Mouse (Mus musculus) T-helper 1 cell (primary cell): ENCODE measurements at regions not wholly inside any gene's neighbourhood (a gene's known extent, or its start where the extent isn't known, plus 50 kb on each side); places are given as distances from the start of the nearest gene placed in this dataset.

ENCODE experiments used
- in situ Hi-C: fragments of 300-600 bp; cut with MboI, MseI; formaldehyde crosslinking; loops from one replicate; pipeline ENCODE4 v1.15.1; 2025; ENCODE audit warnings: high pct_unique_total_duplicates

DNA sequence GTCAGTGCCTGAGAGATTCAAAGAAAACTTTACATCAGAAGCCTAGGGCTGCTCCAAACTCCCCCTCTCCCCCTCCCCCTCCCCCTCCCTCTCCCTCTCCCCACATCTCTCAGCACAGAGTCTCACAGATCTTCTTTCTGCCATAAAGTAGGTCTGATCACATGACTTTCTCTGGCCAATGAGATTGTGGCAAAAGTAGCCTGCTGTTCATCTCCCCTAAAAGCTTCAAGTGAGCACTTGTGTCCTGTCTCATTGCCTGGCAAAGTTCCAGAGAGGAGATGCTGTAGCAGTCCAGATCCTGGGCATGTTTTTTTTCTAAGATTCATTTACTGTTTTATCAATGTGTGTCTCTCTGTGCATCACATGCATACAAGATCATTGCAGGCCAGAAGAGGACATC lies 234.5 kb upstream of the Mgmt start:
- in situ Hi-C loops: no loop called here

DNA sequence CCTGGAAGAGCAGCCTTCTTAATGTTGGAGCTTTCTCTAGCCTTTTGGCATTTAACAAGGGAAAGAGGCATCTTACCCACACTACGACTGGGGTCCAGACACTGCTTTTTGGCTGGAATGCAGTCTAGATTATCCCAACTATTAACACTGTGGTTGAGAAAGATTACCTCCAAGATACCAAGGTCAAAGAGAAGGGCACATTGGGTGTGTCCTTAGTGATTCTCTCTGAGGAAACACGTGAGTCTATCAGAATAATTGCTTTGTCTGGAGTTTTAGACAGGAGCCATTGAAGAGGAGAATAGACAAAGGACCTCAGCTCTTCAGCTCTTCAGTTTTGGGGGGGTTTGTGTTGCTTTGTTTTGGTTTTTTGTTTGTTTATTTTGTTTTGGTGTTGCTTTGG lies 234.0 kb upstream of the Mgmt start:
- in situ Hi-C loops: no loop called here

DNA sequence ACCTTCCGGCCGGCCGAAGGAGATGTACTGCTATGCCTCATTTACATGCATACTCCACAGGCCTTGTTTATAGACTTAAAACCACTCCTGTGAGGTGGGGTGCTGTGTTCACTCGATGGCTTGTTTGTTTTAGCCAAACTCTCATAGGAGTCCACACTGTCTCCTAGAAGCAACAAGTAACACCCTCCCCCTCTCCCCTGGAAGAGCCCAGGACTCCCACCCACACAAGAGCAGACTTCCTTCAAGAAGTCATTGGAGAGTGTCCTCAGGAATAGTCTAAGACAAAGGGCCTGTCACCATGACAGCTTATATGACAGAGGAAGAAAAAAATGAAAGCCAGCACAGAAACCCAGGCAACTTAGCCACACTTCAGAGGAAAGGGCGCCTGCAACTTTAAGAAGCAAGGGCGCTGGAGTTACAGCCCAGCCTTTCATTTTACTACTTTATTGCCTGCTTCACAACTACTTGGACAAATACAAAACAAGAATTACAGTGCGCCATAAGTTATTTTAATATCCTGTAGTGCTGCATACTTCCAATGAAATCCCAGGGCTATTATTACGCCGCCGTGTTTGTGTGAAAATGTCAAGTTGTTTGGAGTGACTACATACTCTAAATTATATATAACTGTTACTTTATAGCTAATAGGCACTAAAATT lies 229.9 kb upstream of the Mgmt start:
- in situ Hi-C loops: no loop called here

DNA sequence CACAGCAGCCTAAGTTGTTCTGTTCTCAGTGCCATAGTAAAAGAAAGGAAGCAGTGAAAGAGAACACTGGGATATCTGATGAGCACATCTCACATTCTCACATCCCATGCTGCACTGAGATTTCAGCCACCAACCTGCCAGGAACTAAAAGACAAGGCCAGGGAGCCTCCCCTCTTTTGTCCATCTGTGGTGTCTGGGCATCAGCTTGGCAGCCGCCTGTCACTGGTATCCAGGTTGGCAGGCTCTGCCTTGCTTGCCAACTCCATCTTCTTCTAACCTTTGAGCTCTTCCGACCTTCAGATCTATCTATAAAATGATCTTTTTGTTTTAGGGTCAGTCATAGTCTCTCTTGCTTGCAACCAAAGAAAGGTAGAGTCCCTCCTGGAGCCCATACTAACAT lies 228.5 kb upstream of the Mgmt start:
- in situ Hi-C loops: no loop called here

DNA sequence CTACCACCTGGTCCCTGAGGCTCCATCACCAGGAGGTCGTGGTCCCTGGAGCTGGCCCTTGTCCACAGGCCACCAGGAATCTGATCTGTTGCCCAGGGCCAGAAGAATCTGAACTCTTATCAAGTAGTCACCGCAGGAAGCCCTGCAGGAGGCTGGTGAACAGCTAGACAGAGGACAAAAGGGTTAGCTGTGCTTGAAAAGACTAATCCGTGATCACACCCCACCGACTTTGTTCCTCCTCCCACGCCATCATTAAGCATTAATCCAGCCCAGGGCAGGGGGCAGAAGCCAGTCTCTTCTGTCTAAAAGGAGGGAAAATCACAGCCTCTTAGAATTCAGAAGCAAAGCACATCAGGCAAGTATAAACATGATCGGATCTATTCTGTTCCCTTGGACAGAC lies 227.7 kb upstream of the Mgmt start:
- in situ Hi-C loops: no loop called here

DNA sequence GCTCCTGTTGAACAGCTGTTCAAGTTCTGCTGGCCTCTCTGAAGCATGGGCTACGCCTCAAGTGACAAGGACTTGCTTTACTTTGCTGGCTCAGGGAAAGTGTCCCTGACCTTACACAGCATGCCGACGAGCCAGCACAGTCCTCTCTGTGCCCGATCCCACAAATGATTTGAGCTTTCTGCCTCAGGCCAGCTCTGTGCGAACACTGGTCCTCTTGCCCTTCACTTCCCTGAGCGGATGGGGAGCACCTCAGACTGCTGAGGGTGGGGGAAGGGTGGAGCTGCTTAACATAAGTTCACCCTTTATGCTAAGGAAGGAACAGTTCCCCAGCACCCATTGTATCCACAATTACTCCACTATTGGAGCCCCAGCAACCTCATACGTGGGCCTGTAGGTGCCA lies 223.7 kb upstream of the Mgmt start:
- in situ Hi-C loops: no loop called here

DNA sequence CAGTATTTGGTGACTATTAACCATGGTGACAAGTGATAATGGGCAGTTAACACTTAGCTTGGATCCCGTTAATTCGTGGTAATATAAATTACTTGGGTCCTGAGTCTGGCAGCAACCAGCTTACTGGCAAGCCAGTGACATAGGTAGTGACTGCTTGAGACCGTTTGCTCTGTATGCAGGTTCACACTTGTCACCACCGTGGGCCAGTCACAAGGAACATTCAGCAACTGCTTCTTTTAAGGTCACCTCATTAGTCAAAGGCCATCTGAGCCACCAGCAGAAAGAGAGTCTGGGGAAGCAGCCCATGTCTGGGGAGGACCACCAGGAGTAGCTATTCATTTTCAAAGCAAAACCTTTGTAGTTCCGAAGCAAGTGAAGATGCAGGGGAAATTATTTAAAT lies 220.3 kb upstream of the Mgmt start:
- in situ Hi-C loops: no loop called here

DNA sequence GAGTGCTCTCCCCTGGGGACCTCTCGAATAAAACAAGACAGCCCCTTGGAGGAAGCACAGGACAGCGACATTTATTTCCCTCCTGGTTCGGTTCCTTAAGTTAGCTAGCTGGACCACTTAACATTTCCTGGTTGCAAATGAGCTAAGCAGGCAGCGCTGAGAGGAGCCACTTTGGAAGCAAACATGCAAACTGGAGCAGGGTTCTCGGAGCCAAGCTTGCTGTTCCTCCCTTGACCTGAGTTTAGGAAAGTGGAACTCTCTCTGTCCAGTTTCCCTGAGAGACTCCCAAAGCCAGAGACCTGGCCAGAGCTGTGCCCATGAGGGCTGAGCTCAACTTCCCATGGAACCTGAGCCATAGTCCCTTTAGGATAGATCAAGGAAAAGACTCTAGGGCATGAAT lies 219.4 kb upstream of the Mgmt start:
- in situ Hi-C loops: no loop called here

DNA sequence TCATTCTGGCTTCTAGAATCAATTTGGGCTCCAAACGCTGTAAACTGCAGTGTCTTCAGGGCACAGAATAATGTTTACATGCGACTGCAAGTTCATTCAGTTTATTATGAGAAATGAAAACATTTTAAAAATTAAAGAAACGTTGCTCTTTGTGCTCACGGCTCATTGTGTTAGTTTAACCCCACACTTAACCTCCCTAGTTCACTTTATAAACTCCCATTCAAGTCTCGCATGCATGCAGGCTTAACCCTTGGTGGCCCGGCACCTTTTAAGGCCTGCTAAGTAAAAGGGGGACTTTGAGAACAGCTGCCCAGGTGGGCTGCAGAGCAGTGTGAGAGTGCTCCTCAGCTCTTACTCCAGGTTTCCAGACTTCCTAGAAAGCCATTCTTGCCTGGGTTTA lies 218.3 kb upstream of the Mgmt start:
- in situ Hi-C loops: no loop called here

DNA sequence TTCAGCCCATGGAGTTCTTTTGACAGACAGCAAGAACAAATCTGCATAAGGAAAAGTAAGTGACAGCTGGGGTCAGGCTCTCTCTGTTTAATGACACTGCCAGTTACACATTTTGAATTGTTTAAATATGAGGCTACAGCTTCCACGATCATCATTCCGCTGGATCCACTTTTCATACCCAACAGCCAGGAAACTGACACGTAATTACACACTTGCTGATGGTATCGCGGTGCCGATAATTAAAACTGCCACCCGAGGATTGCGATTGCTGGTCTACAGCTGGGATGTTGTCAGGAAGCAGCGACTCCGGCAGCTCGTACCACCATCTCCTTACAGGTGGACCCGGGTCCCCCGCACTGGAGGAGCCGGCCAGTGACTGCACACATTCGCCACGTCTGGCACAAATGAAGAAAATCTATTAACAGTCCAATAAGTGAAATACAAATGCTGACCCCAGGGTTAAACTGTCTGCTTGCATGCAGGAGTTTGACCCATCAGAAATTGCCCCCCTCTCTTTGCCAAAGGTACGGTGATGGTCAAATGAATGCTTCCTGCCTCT lies 217.3 kb upstream of the Mgmt start:
- in situ Hi-C loops: no loop called here

DNA sequence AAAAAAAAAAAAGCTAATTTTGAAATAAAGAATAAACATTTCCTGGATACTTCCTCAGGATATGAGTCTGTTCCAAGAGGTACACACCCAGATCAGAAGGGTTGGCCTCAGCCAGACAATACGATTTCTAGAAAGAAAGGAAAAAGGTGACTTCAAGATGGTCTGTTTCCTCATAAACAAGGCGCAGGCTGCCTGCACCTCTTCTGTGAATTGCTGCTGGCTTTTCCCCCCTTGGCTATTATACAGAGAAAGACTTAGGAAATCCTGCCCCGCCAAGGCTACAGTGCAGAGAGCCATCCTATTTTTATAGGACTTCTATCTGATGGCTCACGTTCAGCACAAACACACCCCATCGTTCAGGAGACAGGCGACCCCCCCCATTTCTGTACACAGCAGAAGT lies 204.8 kb upstream of the Mgmt start:
- in situ Hi-C loops: no loop called here

DNA sequence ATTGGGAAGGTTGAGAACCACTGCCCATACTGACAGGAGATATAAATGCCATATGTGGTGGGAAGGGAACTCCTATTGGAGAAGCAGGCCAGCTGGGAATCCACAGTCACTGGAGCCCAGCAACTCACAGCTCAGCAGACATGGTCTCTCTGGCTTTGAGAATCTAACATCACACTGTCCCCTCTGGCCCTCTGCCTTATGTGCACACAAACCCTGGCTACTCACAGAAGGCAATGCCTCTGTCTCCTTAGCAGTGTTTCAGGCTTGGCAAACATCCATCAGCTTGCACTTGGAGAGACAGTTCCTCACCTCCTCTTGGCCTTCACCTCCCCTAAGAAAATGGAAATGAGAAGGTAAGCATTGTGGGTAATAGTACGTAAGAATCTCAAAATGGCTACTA lies 188.2 kb upstream of the Mgmt start:
- in situ Hi-C loops: no loop called here

DNA sequence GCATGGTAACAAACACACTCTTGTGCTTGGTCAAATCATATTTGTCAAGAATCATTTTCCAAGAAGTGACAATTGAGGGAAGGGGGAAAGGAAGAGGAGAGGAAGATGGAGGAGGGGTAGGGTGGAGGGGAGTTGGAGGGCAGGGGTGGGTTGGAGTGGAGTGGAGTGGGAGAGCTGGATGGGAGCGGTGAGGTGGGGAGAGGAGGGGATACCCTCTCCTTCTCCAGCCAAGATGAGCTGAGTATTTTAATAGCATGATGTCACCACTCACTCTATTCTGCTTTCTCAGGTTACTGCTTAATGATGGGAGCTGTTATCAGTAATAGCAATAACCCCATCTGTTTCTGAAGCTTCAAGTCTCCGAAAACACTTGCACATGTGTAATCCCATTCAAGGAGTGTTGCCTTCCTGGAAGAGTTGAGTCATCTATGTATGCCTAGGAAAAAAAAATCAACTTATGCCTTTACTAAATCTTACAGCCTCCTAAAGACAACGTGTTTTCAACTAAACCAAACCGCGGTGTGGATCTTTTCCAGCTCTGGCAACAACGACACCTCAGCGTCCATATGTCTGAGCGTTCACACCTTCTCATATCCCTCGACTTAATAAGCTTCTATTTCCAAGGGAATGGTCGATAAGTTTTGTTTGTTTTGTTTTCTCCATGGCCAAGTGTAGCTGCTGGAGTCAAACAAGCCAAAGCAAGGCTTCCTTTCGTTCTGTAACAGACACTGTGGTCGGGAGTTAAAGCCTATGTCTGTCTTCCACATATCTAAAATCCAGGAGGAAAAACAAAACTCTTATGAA lies 187.0 kb upstream of the Mgmt start:
- in situ Hi-C loops: no loop called here

DNA sequence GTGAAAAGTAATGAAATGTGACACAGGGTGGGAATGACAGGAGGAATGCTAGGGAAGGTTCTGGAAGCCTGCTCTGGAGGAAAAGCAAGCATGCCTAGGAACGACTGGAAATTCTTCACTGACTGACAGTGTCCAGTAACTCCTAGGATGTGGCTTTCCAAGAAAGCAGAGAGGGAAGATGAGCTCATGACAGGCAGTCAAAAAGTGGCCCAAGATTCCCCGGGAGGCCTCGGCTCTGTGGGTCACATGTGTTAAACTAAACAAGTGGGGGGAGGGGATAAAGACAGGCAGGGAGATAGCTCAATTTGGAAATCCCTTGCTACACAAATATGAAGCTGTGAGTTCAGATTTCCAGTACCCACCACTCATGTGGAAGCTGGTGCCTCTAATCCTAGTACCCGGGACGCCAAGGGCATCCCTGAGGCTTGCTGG lies 186.4 kb upstream of the Mgmt start:
- in situ Hi-C loops: no loop called here

DNA sequence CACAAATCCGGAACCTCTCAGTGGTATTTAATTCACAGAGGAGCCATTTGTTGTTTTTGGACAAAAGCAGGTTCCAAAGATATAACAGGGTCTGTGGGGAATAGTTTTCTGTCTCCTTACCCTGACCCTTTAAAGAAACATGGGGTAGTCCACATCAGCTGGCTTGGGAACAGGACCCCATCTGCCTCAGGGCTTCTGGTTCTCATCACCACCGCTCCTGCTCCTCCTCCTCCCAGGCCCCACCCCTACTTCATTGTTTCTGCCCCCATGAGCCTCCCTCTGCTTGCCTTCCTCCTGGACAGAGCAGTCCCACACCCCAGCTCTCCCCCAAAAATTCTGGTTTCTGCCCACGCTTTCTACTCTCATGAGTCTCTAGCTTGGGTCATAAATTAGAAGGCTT lies 183.8 kb upstream of the Mgmt start:
- in situ Hi-C loops: loop anchor here (10.0 kb wide), 1 partner anchor 994 kb away; no protein-coding TSS in a partner anchor

DNA sequence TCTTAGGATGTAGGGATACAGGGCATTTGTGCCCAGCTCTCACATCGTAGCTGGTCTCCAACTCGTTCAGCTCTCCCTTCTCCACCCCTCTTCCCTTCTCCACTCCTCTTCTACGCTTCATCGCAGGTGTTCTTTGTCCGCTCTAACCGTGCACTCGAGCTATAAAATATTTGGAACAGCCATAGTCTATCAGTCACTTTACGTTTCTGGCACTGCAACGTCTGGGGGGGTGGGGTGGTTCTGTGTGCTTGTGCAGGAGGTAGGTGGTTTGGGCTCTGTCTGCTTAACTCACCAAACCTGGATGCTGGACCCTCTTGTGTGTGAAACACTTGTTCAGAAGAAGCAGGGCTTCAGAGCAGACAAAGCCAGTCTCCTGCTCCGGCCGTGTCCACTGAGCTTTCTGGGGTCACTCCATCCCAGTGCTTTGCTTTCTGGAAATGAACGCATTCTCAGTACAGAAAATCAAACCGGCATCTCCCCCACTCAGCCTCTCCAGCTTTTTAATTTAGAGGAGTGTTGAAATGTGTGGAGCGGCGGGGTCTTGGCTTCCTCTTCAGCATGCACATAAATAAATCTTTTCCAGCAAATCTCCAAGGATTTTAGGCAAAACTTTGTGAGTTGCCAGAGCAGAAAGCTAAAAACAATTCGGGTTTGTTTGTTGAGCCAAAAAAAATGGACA lies 181.3 kb upstream of the Mgmt start:
- in situ Hi-C loops: loop anchor here (10.0 kb wide), 1 partner anchor 992 kb away; no protein-coding TSS in a partner anchor

DNA sequence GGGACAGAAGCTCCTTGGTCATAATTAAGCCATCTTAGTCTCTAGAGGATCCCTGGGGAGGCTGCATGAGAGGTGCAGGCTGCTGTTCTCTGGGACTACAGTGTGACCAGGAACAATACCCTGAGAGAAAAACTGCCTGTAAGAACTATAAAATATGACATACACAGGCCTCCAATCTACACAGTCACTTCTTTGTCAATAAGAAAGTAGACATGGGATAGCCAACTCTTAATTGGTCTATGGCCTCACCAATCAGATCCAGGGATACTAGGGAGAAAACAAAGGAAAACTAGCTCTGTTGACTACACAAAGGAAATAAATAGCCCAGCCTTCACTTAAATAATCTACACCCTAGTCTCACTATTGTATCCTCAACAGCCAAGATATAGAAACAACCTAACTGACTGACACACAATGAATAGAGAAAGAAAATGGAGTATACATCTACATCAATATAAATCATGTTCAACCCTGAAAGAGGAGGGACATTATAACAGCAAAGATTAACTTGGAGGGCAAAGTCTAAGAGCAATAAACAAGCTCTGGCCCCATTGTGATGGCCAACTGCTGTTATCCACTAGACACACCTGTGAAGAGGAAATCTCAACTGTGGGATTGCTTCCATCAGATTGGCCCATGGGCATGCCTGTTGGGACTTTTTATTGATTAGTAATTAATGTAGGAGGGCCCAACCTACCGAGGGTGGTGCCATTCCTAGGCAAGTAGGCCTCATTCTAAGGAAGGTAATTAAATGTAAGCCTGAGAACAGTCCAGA lies 166.6 kb upstream of the Mgmt start:
- in situ Hi-C loops: no loop called here

DNA sequence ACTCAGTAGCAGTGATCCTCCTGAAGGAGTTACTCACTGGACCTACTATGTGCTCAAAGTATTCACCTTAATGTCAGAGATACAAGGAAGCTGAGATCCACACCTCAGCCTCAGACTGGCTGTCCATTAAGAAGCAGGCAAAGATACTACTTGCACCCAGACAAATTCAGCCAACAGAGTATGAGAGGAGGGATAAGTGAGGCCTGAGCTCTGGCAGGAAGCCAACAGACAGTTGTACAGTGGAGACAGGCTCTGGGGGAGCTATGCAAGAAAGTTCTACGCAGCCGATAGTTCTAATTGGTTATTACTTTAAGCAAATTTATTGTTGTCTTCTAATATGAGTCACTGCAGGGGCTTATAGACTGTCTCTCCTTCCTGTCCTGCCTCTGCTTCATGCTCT lies 152.2 kb upstream of the Mgmt start:
- in situ Hi-C loops: loop anchor here (10.0 kb wide), 1 partner anchor 1143 kb away; no protein-coding TSS in a partner anchor

DNA sequence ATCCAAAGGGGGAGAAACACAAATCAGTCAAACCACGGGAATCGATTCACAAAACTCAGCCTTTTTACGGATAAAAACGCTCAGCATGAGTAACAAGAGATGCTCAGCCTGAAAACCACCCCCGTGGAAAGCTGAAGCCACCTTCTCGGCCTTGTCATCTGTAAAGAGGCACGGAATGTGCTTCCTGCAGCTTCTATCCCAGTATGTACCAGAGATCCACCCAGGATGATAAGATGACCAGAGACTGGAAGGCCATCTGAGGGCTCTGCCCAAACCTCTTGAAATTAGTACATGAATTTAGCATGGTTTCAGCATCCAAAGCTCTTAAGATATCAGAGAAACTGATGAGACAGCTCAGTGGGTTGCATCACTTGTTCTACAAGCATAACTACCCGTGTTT lies 149.0 kb upstream of the Mgmt start:
- in situ Hi-C loops: loop anchor here (10.0 kb wide), 1 partner anchor 1139 kb away; no protein-coding TSS in a partner anchor

DNA sequence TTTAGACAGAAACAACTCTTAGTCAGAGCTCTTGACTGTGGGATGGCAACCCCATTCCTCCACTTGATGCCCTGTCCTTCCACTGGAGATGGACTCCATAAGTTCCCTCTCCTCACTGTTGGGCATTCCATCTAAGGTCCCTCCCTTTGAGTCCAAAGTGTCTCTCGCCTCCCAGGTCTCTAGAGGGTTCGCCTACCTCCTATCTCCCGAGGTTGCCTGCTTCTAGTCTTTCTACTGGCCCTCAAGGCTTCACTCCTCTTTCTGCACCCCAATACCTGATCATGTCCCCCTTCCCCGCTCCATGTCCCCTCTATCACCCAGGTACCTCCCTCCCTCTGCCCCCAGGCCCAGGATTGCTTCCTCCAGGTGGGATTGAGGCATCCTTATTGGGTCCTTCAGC lies 142.9 kb upstream of the Mgmt start:
- in situ Hi-C loops: no loop called here

DNA sequence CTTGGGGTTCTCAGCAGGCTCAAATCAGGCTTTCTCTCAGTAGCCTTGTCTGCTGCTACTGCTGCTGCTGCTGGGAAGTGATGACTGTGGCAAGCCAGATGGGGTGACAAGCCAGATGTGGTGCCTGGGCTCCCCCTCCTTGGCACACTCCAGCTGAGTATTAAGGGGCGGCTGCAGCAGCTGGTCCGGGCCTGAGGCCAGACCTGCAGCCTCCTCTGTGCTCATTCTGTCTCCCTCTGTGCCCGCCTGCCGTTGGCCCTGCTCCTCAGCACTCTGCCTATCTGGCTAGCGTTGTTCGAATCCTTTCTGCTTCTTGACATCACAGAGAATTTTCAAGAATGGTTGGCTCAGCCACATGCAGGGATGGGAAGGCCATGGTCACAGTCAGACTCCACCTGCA lies 139.6 kb upstream of the Mgmt start:
- in situ Hi-C loops: no loop called here

DNA sequence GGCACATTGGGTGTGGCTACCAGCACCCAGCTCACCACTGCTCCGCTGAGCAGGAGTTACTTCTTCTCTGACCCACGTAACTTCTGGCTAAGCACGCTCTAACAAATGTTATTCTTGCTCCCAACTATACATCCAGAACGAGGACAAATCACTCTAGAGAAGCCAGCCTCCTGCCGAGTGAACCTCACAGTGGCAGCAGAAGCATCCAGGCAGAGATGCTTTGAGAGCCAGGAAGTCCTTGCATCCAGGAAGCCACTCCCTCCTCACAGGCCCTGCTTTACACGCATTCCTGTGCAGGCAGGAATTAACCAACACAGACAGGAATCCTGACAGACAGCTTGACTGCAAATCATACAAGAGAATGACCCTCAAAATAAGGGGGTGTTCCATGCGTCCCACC lies 129.4 kb upstream of the Mgmt start:
- in situ Hi-C loops: no loop called here
